Mouse (Mus musculus) MEL (cell line): Measurements from ENCODE around the gene Gm10717.
"Not testable (repeated sequence)": the region's sequence is repeated elsewhere in the genome, so short reads cannot be mapped to it uniquely, and the experiment has no call there.

Source experiments
- BHLHE40 ChIP-seq: IDR thresholded peaks from 2 replicates; pipeline ENCODE4 v1.6.1; 2012; ENCODE audit warnings: low read depth, mild to moderate bottlenecking, inconsistent platforms, low read length, improper control_type of control experiment, borderline replicate concordance
- CHD1 ChIP-seq: IDR thresholded peaks from 2 replicates; pipeline ENCODE4 v1.6.1; 2012; ENCODE audit warnings: low read depth, mild to moderate bottlenecking, inconsistent platforms, low read length, improper control_type of control experiment
- CHD2 ChIP-seq: IDR thresholded peaks from 2 replicates; pipeline ENCODE4 v1.6.1; 2011; ENCODE audit warnings: low read length, improper control_type of control experiment
- CTCF ChIP-seq, 3 experiments: IDR thresholded peaks in 2 of 3; conservative IDR thresholded peaks in 1 of 3; 2 replicates each; pipeline ENCODE4 v1.5.1; 2011 to 2012; ENCODE audit warnings: low read length in 3 of 3, low read depth in 2 of 3, mild to moderate bottlenecking in 2 of 3, improper control_type of control experiment in 1 of 3, inconsistent platforms in 1 of 3, mixed read lengths in 1 of 3, moderate library complexity in 1 of 3; ENCODE audit not compliant: control insufficient read depth in 1 of 3, insufficient read depth in 1 of 3, poor library complexity in 1 of 3, severe bottlenecking in 1 of 3
- EP300 ChIP-seq, 2 experiments: IDR thresholded peaks; 2 replicates each; pipeline ENCODE4 v1.6.1; 2011; ENCODE audit warnings: improper control_type of control experiment in 2 of 2, low read length in 2 of 2, low read depth in 1 of 2, mild to moderate bottlenecking in 1 of 2
- MAX ChIP-seq: IDR thresholded peaks from 2 replicates; pipeline ENCODE4 v1.6.1; 2011; ENCODE audit warnings: low read length, improper control_type of control experiment
- MYC ChIP-seq: IDR thresholded peaks from 2 replicates; pipeline ENCODE4 v1.6.1; 2011; ENCODE audit warnings: low read depth, mild to moderate bottlenecking, low read length, improper control_type of control experiment, moderate library complexity
- NELFE ChIP-seq: IDR thresholded peaks from 2 replicates; pipeline ENCODE4 v1.6.1; 2011; ENCODE audit warnings: low read depth, low read length, improper control_type of control experiment
- POLR2A ChIP-seq, 2 experiments: IDR thresholded peaks; 2 replicates each; pipeline ENCODE4 v1.6.1; 2011 to 2012; ENCODE audit warnings: low read length in 2 of 2, mild to moderate bottlenecking in 2 of 2, control low read depth in 1 of 2, improper control_type of control experiment in 1 of 2, low read depth in 1 of 2, moderate library complexity in 1 of 2; ENCODE audit not compliant: control insufficient read depth in 1 of 2, insufficient read depth in 1 of 2, poor library complexity in 1 of 2

GRCm38 (mm10) chr9:3023985-3024648 lies 1.1 kb upstream of the Gm10717 start:
- TF ChIP-seq POLR2A (IDR thresholded peaks at IDR 0.05; ENCODE audit: control insufficient read depth in 1 of 2, insufficient read depth in 1 of 2, low read depth in 1 of 2, low read length in 2 of 2, poor library complexity in 1 of 2); CHD1; CTCF (IDR thresholded peaks at IDR 0.05 in 2 of 3, conservative IDR thresholded peaks at IDR 0.05 in 1 of 3; ENCODE audit: control insufficient read depth in 1 of 3, insufficient read depth in 1 of 3, low read depth in 2 of 3, low read length in 3 of 3, poor library complexity in 1 of 3, severe bottlenecking in 1 of 3); MAX; NELFE; CHD2; MYC; BHLHE40; EP300 (IDR thresholded peaks at IDR 0.05; ENCODE audit: low read depth in 1 of 2, low read length in 2 of 2): not testable (repeated sequence)
